8 mouse cellular contexts compared by ENCODE assay signal in genomic region chr1:82839296-82839613, GRCm38 (mm10). TPM values are rescaled to one million over a fixed set of nuclear protein-coding genes. Genes with fewer than 3 reads are reported as not detected.
DNase-seq lines count a peak whose midpoint lies in the region; ATAC-seq lines count a peak whose summit lies in the region.

Gene Agfg1, plus strand, starts transcription at chr1:82839483.

- peak within 1 kb of the TSS; percentile 67 for H3K4me2 ChIP-seq in hindbrain, embryonic 12.5 days (replicated peaks)

- peak; percentile 96 for DNase-seq in NIH3T3 (ENCODE audit: low read depth)
- peak; percentile 98 to 99 for DNase-seq in cerebellum, postnatal 10 days
- DNase-seq in frontal cortex, postnatal 10 days (ENCODE audit: low spot score in 2 of 2), result peak; percentile 85 to 92
- DNase-seq in layer of hippocampus, postnatal 14 days (ENCODE audit: low spot score in 2 of 2), result peak; percentile 95 to 96
- DNase-seq in lung, postnatal 14 days, result peak; percentile 96
- peak; percentile 73 for DNase-seq in retina, adult 2 months (ENCODE audit: low read depth, low spot score)
- peak; percentile 93 to 95 for DNase-seq in thymus, postnatal 36 days

- peak; percentile 92 for ATAC-seq in hindbrain, embryonic 12.5 days (ENCODE audit: low FRiP score)

- WGBS in hindbrain, embryonic 12.5 days, result under 1% methylated on average over 34 of the region's 34 CpGs

- no peaks in the 10 kb centered on the region for H3K9me3 ChIP-seq in hindbrain, embryonic 12.5 days (replicated peaks)

- peak within 1 kb of the TSS; percentile 93 for H3K27ac ChIP-seq in hindbrain, embryonic 12.5 days

- H3K4me1 ChIP-seq in hindbrain, embryonic 12.5 days, result peaks cover 16% of the 10 kb centered on the region

- H3K36me3 ChIP-seq in hindbrain, embryonic 12.5 days, result no peaks in the 10 kb centered on the region

- H3K27me3 ChIP-seq in hindbrain, embryonic 12.5 days, result no peaks in the 10 kb centered on the region

- peak within 1 kb of the TSS; percentile 100 for H3K4me3 ChIP-seq in hindbrain, embryonic 12.5 days

- peak within 1 kb of the TSS; percentile 97 for H3K9ac ChIP-seq in hindbrain, embryonic 12.5 days

RNA-seq across cellular contexts. Expression of gene Agfg1, which starts in this region (rescaled TPM):
- polyA plus RNA-seq in hindbrain, embryonic 12.5 days (2016; fragmentation: Nextera tagmentation; extraction: Ambion mirVana), result 44.9 and 49.4 TPM in 2 replicates
- 10 to 100 TPM; 80.4 to 83.2 TPM for total RNA-seq in layer of hippocampus, postnatal 14 days (2021)

Comparison
In these comparisons a context has a peak if more than half of its experiments do, and no peak if none do; other contexts are left out.
1. Peak in every context shown above with its lines: DNase-seq, ATAC-seq, H3K4me3 ChIP-seq and H3K27ac ChIP-seq.